Mouse (Mus musculus) brain, embryonic 18.5 days (tissue): ENCODE results near the gene Itga2b.

Source experiments
- DNase-seq: peaks from one replicate; pipeline ENCODE4 v3.0.0-alpha.2; 2012; ENCODE audit warnings: low read depth, low spot score

Itga2b gene

GRCm38 (mm10) chr11:102436471-102436790 lies 33.5 kb downstream of the Itga2b start:
- no peak for DNase-seq

GRCm38 (mm10) chr11:102435754-102436470 lies 34.0 kb downstream of the Itga2b start:
- DNase-seq = no peak

- no peak for DNase-seq
Measured at GRCm38 (mm10) chr11:102434816-102435705, 34.9 kb downstream of the Itga2b start.

GRCm38 (mm10) chr11:102434406-102434805 lies 35.5 kb downstream of the Itga2b start:
- no peak for DNase-seq

GRCm38 (mm10) chr11:102433866-102434265 lies 36.1 kb downstream of the Itga2b start:
- DNase-seq = no peak

- DNase-seq = no peak
Measured at GRCm38 (mm10) chr11:102432896-102433295, 37.0 kb downstream of the Itga2b start.

- DNase-seq = no peak
Measured at GRCm38 (mm10) chr11:102432115-102432843, 37.6 kb downstream of the Itga2b start.

- DNase-seq = no peak
Measured at GRCm38 (mm10) chr11:102431728-102432114, 38.2 kb downstream of the Itga2b start.

GRCm38 (mm10) chr11:102431018-102431645 lies 38.8 kb downstream of the Itga2b start:
- no peak for DNase-seq

- DNase-seq = peak; percentile 92
Measured at GRCm38 (mm10) chr11:102430121-102431017, 39.6 kb downstream of the Itga2b start, which contains the start of gene Grn. Gene Grn (plus strand): TSS chr11:102430315.

GRCm38 (mm10) chr11:102429551-102429950 lies 40.4 kb downstream of the Itga2b start:
- no peak for DNase-seq

GRCm38 (mm10) chr11:102428981-102429540 lies 40.9 kb downstream of the Itga2b start:
- no peak for DNase-seq

- no peak for DNase-seq
Measured at GRCm38 (mm10) chr11:102425555-102426316, 44.2 kb downstream of the Itga2b start.

- no peak for DNase-seq
Measured at GRCm38 (mm10) chr11:102424666-102425065, 45.3 kb downstream of the Itga2b start.

GRCm38 (mm10) chr11:102421559-102421958 lies 48.4 kb downstream of the Itga2b start:
- no peak for DNase-seq

GRCm38 (mm10) chr11:102418887-102419286 lies 51.0 kb downstream of the Itga2b start:
- DNase-seq = no peak

- DNase-seq = no peak
Measured at GRCm38 (mm10) chr11:102417160-102417559, 52.8 kb downstream of the Itga2b start.

GRCm38 (mm10) chr11:102415034-102415802 lies 54.7 kb downstream of the Itga2b start:
- DNase-seq = no peak

- DNase-seq = no peak
Measured at GRCm38 (mm10) chr11:102413059-102413458, 56.9 kb downstream of the Itga2b start.
